Mouse (Mus musculus) CH12.LX (cell line): ENCODE data around the gene Ttc41.

ENCODE experiments used
- BHLHE40 ChIP-seq: IDR thresholded peaks from 2 replicates; pipeline ENCODE4 v1.6.1; 2011; ENCODE audit warnings: mild to moderate bottlenecking, low read depth, low read length, improper control_type of control experiment
- CHD2 ChIP-seq: IDR thresholded peaks from 2 replicates; pipeline ENCODE4 v1.6.1; 2011; ENCODE audit warnings: low read length, improper control_type of control experiment
- CTCF ChIP-seq, 2 experiments: IDR thresholded peaks in 1 of 2; conservative IDR thresholded peaks in 1 of 2; 2 replicates each; pipeline ENCODE4 v1.5.1; 2011 to 2012; ENCODE audit warnings: low read depth in 2 of 2, low read length in 2 of 2, improper control_type of control experiment in 1 of 2, inconsistent platforms in 1 of 2, mild to moderate bottlenecking in 1 of 2, moderate library complexity in 1 of 2
- EP300 ChIP-seq: IDR thresholded peaks from 2 replicates; pipeline ENCODE4 v1.6.1; 2011; ENCODE audit warnings: low read length, improper control_type of control experiment
- GABPA ChIP-seq: IDR thresholded peaks from 2 replicates; pipeline ENCODE4 v1.6.1; 2012; ENCODE audit warnings: low read depth, low read length, improper control_type of control experiment, inconsistent platforms; ENCODE audit not compliant: insufficient replicate concordance
- JUND ChIP-seq: conservative IDR thresholded peaks from 2 replicates; pipeline ENCODE4 v1.6.1; 2011; ENCODE audit warnings: low read depth, low read length, improper control_type of control experiment
- MEF2A ChIP-seq: IDR thresholded peaks from 2 replicates; pipeline ENCODE4 v1.6.1; 2014; ENCODE audit warnings: low read depth, mild to moderate bottlenecking, inconsistent platforms, low read length, improper control_type of control experiment, borderline replicate concordance
- NELFE ChIP-seq: IDR thresholded peaks from 2 replicates; pipeline ENCODE4 v1.6.1; 2011; ENCODE audit warnings: low read depth, low read length, improper control_type of control experiment
- POLR2A ChIP-seq: IDR thresholded peaks from 2 replicates; pipeline ENCODE4 v1.6.1; 2011; ENCODE audit warnings: low read depth, mild to moderate bottlenecking, improper control_type of control experiment, low read length
- POLR2AphosphoS2 ChIP-seq: IDR thresholded peaks from 2 replicates; pipeline ENCODE4 v1.6.1; 2011; ENCODE audit warnings: low read depth, low read length, improper control_type of control experiment
- SMC3 ChIP-seq: IDR thresholded peaks from 2 replicates; pipeline ENCODE4 v1.6.1; 2011; ENCODE audit warnings: low read depth, low read length, improper control_type of control experiment

GRCm38 (mm10) chr10:86796073-86796741 lies 90.6 kb downstream of the Ttc41 start:
- TF ChIP-seq CTCF (conservative IDR thresholded peaks at IDR 0.05 in 1 of 2, IDR thresholded peaks at IDR 0.05 in 1 of 2; ENCODE audit: low read depth in 2 of 2, low read length in 2 of 2) (no peak), GABPA (no peak), SMC3 (no peak), EP300 (no peak), POLR2AphosphoS2 (no peak), NELFE (no peak), BHLHE40 (no peak), CHD2 (no peak), POLR2A (no peak), JUND (no peak), MEF2A (no peak)
